Mouse (Mus musculus) macrophage (primary cell): ENCODE measurements around the gene Knstrn. TPM values are rescaled to one million over a fixed set of nuclear protein-coding genes. Genes with fewer than 3 reads are reported as not detected.

Experiments
- H3K27ac ChIP-seq: fragments of 350-480 bp; formaldehyde crosslinking; 2 replicates; pipeline ENCODE4 v1.9.0; 2021
- H3K36me3 ChIP-seq: fragments of 350-480 bp; formaldehyde crosslinking; 2 replicates; pipeline ENCODE4 v1.9.0; 2021; ENCODE audit errors: inconsistent target
- H3K4me3 ChIP-seq: fragments of 350-480 bp; formaldehyde crosslinking; 2 replicates; pipeline ENCODE4 v1.9.0; 2021; ENCODE audit errors: inconsistent target
- H3K79me2 ChIP-seq: fragments of 350-480 bp; formaldehyde crosslinking; 2 replicates; pipeline ENCODE4 v1.9.0; 2021; ENCODE audit errors: inconsistent target
- WGBS: methylation state at CpG from one replicate; pipeline ENCODE4 v1.1.7; 2026; ENCODE audit warnings: inconsistent platforms; ENCODE audit not compliant: missing documents; 5-methylcytosine and 5-hydroxymethylcytosine counted together
- polyA plus RNA-seq: library from polyadenylated mRNA; stranded (reverse); fragments of 250-400 nt; gene quantifications from 3 replicates; pipeline ENCODE4 v1.2.4, GENCODE M21; 2018; ENCODE audit warnings: inconsistent platforms

Knstrn gene
- polyA plus RNA-seq, 1 experiment from 2014 or later, result 14.5 TPM

- no peaks in the 10 kb centered on the region for H3K79me2 ChIP-seq
- 70% methylated on average over 1 of the region's 1 CpGs for WGBS
- H3K4me3 ChIP-seq, result no peak overlapping the region
- no peaks in the 10 kb centered on the region for H3K36me3 ChIP-seq
- H3K27ac ChIP-seq, result no peak overlapping the region
Measured at GRCm38 (mm10) chr2:118781115-118781514, 32.7 kb upstream of the Knstrn start.

- Histone ChIP-seq H3K36me3 (no peaks in the 10 kb centered on the region), H3K79me2 (no peaks in the 10 kb centered on the region), H3K27ac (no peak overlapping the region), H3K4me3 (no peak overlapping the region)
- 43% methylated on average over 4 of the region's 4 CpGs for WGBS
Measured at GRCm38 (mm10) chr2:118782303-118782702, 31.5 kb upstream of the Knstrn start.

- no peak overlapping the region for H3K4me3 ChIP-seq
- H3K79me2 ChIP-seq, result no peaks in the 10 kb centered on the region
- 65% methylated on average over 5 of the region's 5 CpGs for WGBS
- H3K27ac ChIP-seq, result no peak overlapping the region
- H3K36me3 ChIP-seq, result no peaks in the 10 kb centered on the region
Measured at GRCm38 (mm10) chr2:118783093-118783492, 30.7 kb upstream of the Knstrn start.

GRCm38 (mm10) chr2:118783663-118784062, 30.1 kb upstream of the Knstrn start:
- Histone ChIP-seq H3K4me3 (no peak overlapping the region), H3K36me3 (no peaks in the 10 kb centered on the region), H3K79me2 (no peaks in the 10 kb centered on the region), H3K27ac (no peak overlapping the region)
- 98% methylated on average over 6 of the region's 7 CpGs for WGBS

- Histone ChIP-seq H3K36me3 (no peaks in the 10 kb centered on the region), H3K27ac (no peak overlapping the region), H3K4me3 (no peak overlapping the region), H3K79me2 (no peaks in the 10 kb centered on the region)
- WGBS, result 88% methylated on average over 5 of the region's 5 CpGs
Measured at GRCm38 (mm10) chr2:118786525-118786924, 27.3 kb upstream of the Knstrn start.

DNA sequence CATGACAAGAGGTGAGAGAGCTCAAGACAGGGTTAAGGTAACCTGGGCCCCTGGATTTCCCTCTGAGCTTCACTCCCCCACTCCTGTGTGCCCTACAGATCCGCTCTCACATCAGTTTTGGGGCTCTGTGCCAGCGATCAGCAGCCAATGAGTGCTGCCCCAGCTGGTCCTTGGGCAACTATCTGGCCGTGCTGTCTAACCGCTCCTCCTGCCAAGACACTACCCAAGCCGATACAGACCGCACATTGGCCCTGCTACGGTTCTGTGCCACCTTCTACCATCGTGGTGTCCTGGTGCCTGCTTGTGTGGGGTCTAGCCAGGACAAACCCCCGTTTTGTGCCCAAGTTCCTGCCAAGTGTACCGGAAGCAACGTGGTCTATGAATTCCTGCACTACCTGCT, 24.3 kb upstream of the Knstrn start:
- Histone ChIP-seq H3K79me2 (no peaks in the 10 kb centered on the region), H3K36me3 (no peaks in the 10 kb centered on the region), H3K27ac (no peak overlapping the region), H3K4me3 (no peak overlapping the region)
- 93% methylated on average over 11 of the region's 11 CpGs for WGBS

- H3K4me3 ChIP-seq, result no peak overlapping the region
Measured at GRCm38 (mm10) chr2:118790221-118790550, 23.6 kb upstream of the Knstrn start.

GRCm38 (mm10) chr2:118790551-118791525, 23.0 kb upstream of the Knstrn start:
- no peaks in the 10 kb centered on the region for H3K36me3 ChIP-seq
- no peak overlapping the region for H3K27ac ChIP-seq
- H3K79me2 ChIP-seq, result no peaks in the 10 kb centered on the region
- WGBS, result 41% methylated on average over 44 of the region's 44 CpGs
- H3K4me3 ChIP-seq, result no peak overlapping the region

More at GRCm38 (mm10) chr2:118790221-118790550, 23.6 kb upstream of the Knstrn start:
- H3K27ac ChIP-seq, result no peak overlapping the region
- H3K79me2 ChIP-seq, result no peaks in the 10 kb centered on the region
- H3K36me3 ChIP-seq, result no peaks in the 10 kb centered on the region
- 80% methylated on average over 11 of the region's 12 CpGs for WGBS

DNA sequence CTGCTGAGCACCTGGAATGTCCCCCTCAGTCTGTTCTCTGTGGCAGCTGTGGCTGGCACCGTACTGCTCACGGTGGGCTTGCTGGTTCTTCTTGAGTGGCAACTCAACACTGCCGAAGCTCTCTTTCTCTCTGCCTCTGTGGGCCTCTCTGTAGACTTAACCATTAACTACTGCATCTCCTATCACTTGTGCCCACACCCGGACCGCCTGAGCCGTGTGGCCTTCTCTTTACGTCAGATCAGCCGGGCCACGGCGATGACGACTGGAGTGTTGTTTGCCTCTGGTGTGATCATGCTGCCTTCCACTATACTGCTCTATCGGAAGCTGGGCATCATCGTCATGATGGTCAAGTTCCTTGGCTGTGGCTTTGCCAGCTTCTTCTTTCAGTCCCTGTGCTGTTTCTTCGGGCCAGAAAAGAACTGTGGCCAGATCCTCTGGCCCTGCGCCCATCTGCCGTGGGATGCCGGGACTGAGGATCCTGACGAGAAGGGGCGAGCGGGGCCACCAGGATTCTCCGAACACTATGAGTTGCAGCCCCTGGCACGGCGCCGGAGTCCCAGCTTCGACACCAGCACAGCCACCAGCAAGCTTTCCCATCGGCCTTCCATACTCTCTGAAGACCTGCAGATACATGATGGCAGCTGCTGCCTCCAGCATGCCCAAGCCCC, 22.1 kb upstream of the Knstrn start:
- no peak overlapping the region for H3K27ac ChIP-seq
- WGBS, result 92% methylated on average over 26 of the region's 26 CpGs

GRCm38 (mm10) chr2:118792259-118792613, 21.6 kb upstream of the Knstrn start:
- 93% methylated on average over 4 of the region's 4 CpGs for WGBS
- Histone ChIP-seq H3K36me3 (no peaks in the 10 kb centered on the region), H3K79me2 (no peaks in the 10 kb centered on the region), H3K27ac (no peak overlapping the region), H3K4me3 (no peak overlapping the region)

More for the DNA sequence above, 22.1 kb upstream of the Knstrn start:
- Histone ChIP-seq H3K79me2 (no peaks in the 10 kb centered on the region), H3K36me3 (no peaks in the 10 kb centered on the region), H3K4me3 (no peak overlapping the region)

DNA sequence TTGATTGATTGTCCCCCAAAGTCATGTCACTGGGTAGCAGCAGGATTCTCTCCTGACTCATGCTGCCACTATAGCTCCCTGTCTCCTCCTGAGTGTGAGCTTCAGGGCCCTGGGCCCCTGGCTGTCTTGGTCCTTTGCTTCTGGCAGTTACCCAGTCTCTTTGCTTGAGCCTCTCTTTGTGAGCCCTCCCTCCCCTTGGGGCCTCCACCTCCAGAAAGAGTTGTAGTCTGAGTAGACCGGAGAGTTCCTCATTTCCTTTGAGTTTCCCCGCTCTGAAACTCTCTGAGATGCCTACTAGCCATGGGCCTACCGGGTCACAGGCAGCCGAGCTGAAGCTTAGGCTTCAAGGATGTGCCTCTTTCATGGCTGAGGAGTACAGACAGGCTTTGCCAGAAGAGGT, 20.2 kb upstream of the Knstrn start:
- Histone ChIP-seq H3K27ac (no peak overlapping the region), H3K36me3 (no peaks in the 10 kb centered on the region), H3K79me2 (no peaks in the 10 kb centered on the region), H3K4me3 (no peak overlapping the region)
- WGBS, result 20% methylated on average over 4 of the region's 4 CpGs

- H3K27ac ChIP-seq, result no peak overlapping the region
- no peak overlapping the region for H3K4me3 ChIP-seq
- no peaks in the 10 kb centered on the region for H3K79me2 ChIP-seq
- no peaks in the 10 kb centered on the region for H3K36me3 ChIP-seq
- 98% methylated on average over 4 of the region's 4 CpGs for WGBS
Measured at GRCm38 (mm10) chr2:118802542-118803118, 11.2 kb upstream of the Knstrn start.

DNA sequence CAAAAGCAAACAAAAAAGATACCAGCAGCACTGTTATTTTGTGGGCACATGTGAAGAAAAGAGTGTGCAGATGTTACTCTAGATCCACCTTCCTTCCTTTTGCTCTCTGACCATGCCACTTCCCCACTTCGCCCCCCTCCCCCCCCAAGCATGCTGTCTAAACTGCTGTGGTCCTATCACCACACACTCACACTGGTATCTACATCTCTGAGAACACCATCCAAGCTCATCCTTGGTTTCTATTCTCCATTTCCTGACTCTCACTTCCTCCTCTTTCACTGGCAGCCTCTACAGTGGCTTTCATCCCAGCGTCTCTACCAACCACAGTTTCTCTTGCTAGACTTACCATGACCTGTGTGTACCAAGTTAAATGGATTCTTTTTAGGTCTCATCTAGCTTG, 9.3 kb upstream of the Knstrn start:
- Histone ChIP-seq H3K79me2 (no peaks in the 10 kb centered on the region), H3K27ac (no peak overlapping the region), H3K36me3 (no peaks in the 10 kb centered on the region), H3K4me3 (no peak overlapping the region)
- WGBS, result 0% methylated on average over 2 of the region's 2 CpGs

DNA sequence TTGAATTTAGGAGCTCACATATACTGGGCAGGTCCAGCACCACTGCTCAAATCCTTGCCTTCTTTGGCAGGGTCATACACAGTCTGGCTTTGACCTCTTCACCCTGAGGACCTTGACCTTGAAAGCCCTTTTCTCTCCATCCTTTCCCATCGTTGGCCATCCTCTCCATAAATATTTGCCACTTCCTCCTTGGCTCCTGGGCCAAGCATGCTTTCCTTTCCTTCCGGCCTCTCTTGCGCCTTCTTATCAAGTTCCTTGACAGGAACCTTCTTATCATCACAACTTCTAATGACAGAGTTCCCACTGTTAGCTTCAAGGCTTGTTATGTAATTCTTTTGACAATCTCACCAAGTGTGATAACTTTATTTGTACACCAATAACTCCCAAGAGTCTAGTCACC, 8.7 kb upstream of the Knstrn start:
- Histone ChIP-seq H3K36me3 (no peaks in the 10 kb centered on the region), H3K4me3 (no peak overlapping the region), H3K27ac (no peak overlapping the region), H3K79me2 (no peaks in the 10 kb centered on the region)
- 61% methylated on average over 3 of the region's 3 CpGs for WGBS

DNA sequence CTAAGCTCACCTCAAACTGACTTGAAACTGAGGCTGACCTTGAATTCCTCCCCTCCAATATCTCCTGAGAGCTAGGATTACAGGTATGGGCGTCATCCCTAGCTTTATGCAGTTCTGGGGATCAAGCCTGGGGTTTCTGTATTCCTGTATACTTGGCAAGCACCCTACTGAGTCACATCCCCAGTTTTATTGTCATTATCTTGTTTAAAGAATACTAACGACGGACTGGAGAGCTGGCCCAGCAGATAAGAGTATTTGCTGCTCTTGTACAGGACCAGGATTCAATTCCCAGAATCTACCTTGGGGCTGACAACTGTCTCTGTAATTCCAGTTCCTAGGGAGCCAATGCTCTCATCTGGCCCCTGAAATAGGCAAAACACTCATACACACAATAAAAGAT, 8.0 kb upstream of the Knstrn start:
- no peak overlapping the region for H3K4me3 ChIP-seq
- no peaks in the 10 kb centered on the region for H3K79me2 ChIP-seq
- no peaks in the 10 kb centered on the region for H3K36me3 ChIP-seq
- H3K27ac ChIP-seq, result no peak overlapping the region
- WGBS, result 93% methylated on average over 3 of the region's 3 CpGs
